Mouse (Mus musculus): ENCODE measurements around the gene Tspan10. TPM values are rescaled to one million over a fixed set of nuclear protein-coding genes. Genes with fewer than 3 reads are reported as not detected.

Tspan10 gene
- polyA plus RNA-seq, 1 experiment from 2014 or later, result not detected

GRCm38 (mm10) chr11:120426727-120427126 lies 15.7 kb upstream of the Tspan10 start:
- Histone ChIP-seq H3K27me3 (replicated peaks) (no peaks in the 10 kb centered on the region), H3K9me3 (no peaks in the 10 kb centered on the region), H3K9ac (no peak overlapping the region), H3K4me2 (no peak overlapping the region), H3K27ac (no peak overlapping the region), H3K4me1 (no peaks in the 10 kb centered on the region), H3K4me3 (no peak overlapping the region), H3K36me3 (replicated peaks) (peaks cover 32% of the 10 kb centered on the region)
- ATAC-seq (replicated peaks), result no peak
- WGBS, result 96% methylated on average over 3 of the region's 3 CpGs

DNA sequence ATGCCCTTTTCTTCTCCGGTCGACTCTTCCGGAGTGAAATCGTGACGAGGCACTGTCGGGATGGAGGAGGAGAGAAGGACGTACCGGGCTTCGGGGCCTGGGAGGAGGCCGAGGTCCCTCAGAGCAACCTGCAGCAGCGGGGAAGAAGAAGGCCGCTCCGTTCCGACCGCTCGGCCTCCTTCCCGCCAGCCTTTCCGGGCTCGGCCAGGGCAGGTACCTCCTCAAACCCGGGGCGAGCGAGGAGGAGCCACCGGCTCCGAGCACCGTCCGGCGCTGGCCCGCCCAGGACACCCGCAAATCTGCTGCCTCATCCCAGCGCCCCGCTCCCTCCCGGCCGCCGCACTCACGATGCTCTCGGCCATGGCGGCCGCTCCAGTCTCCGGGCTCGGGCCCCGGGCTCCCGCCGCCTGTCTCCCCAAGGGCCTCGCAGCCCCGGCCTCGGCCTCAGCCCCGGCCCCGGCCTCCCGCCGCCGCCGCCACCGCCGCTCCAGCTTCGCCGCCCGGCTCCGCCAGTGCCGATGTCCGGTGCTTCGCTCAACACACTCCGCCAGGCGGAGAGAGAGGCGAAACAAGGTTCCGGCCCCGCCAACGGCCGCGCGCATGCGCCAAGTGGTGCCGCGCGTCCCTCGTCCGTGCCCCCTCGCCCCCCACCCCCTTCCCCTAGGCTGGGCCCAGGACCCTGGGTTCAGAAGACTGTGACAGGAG lies 5.1 kb upstream of the Tspan10 start, which contains the start of gene Nploc4:
Nploc4 (minus strand) TSS at position 557 of the 705 bp plus-strand sequence.
- peaks cover 14% of the 10 kb centered on the region for H3K4me1 ChIP-seq
- peak within 1 kb of the TSS; percentile 98 for H3K9ac ChIP-seq
- peak within 1 kb of the TSS; percentile 85 for H3K27ac ChIP-seq
- peak within 1 kb of the TSS; percentile 97 for H3K4me3 ChIP-seq
- no peaks in the 10 kb centered on the region for H3K9me3 ChIP-seq
- WGBS, result under 1% methylated on average over 75 of the region's 77 CpGs
- no peaks in the 10 kb centered on the region for H3K27me3 ChIP-seq (replicated peaks)
- H3K4me2 ChIP-seq, result peak within 1 kb of the TSS; percentile 72
- H3K36me3 ChIP-seq (replicated peaks), result peaks cover 8% of the 10 kb centered on the region; the same call in 1 of the 2 replicates
- ATAC-seq (replicated peaks), result peak; percentile 78; the same call in 1 of the 2 replicates

DNA sequence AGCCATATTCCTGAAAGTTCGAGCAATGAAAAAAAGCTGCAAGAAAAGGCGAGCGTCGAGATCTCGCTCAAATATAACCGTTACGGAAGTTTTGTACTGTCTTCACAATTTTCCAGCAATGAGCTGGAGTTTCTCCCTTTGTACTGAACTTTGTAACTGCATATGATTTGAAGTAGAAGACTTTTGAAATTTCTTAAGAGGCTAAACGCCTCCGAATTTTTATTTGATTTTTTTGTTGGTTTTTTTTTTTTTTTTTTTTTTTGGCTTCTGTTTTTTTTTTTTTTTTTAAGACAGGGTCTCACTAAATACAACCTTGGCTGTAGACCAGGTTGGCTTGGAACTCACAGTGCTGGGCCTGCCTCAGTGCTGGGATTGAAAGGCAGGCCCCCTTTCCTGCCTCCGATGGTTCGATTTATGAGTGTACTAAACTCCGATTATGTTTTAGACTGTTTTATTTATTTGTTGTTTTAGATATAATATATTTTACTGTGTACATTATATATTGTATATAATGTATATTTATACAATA lies 4.5 kb upstream of the Tspan10 start:
- Histone ChIP-seq H3K4me3 (peak overlapping the region; percentile 97), H3K27me3 (replicated peaks) (no peaks in the 10 kb centered on the region), H3K36me3 (replicated peaks) (peaks cover 2% of the 10 kb centered on the region; the same call in 1 of the 2 replicates), H3K4me2 (peak overlapping the region; percentile 72), H3K27ac (no peak overlapping the region), H3K9ac (no peak overlapping the region; the same call in 1 of the 2 replicates), H3K4me1 (peaks cover 14% of the 10 kb centered on the region), H3K9me3 (no peaks in the 10 kb centered on the region)
- WGBS, result 27% methylated on average over 12 of the region's 12 CpGs
- no peak for ATAC-seq (replicated peaks)

DNA sequence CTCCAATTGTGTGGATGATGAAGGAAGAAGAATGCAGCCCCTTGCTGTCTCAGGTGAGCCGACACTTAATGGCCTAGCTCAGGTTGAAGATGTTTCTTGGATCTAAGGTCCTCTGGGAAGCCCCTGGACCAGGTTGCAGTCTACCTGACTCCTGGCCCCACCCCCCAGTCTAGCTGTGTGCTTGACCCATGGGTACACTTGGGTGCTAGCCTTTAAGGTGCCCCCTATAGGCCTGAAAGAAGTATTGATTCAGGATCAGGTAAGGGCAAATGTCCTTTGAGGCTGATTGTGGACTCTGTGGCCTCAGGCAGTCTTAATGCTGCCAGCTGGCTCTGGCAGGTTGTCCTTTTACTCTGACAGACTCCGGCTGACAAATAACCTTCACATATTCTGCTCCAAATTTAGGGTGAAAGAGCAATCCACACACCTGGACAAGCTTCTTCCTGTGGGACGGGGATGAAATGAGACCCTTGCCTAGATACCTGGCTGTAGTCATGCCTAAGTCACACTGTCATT lies 379 bp downstream of the Tspan10 start:
- H3K4me1 ChIP-seq, result no peaks in the 10 kb centered on the region
- H3K27me3 ChIP-seq (replicated peaks), result no peaks in the 10 kb centered on the region
- H3K4me3 ChIP-seq, result no peak overlapping the region
- H3K27ac ChIP-seq, result no peak overlapping the region
- H3K36me3 ChIP-seq (replicated peaks), result no peaks in the 10 kb centered on the region
- no peak overlapping the region for H3K9ac ChIP-seq
- no peak for ATAC-seq (replicated peaks)
- H3K9me3 ChIP-seq, result no peaks in the 10 kb centered on the region
- no peak overlapping the region for H3K4me2 ChIP-seq
- 87% methylated on average over 3 of the region's 3 CpGs for WGBS

DNA sequence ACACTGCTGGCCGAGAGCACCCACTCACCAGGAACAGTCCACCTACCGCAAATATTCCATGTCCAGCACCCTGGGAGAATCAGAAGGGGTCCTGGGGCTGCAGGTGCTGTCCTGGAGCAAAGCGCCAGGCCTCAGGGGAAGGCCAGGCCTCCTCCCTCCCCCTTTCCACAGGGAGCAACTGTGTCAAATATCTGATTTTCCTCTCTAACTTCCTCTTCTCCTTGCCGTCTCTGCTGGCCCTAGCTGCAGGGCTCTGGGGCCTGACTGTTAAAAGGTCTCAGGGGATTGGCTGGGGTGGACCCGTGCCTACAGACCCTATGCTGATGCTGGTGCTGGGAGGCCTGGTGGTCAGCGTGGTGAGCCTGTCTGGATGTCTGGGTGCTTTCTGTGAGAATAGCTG lies 1.7 kb downstream of the Tspan10 start:
- no peaks in the 10 kb centered on the region for H3K27me3 ChIP-seq (replicated peaks)
- H3K4me1 ChIP-seq, result no peaks in the 10 kb centered on the region
- no peak overlapping the region for H3K4me2 ChIP-seq
- no peak overlapping the region for H3K27ac ChIP-seq
- H3K4me3 ChIP-seq, result no peak overlapping the region
- no peaks in the 10 kb centered on the region for H3K36me3 ChIP-seq (replicated peaks)
- H3K9me3 ChIP-seq, result no peaks in the 10 kb centered on the region
- no peak overlapping the region for H3K9ac ChIP-seq
- 70% methylated on average over 6 of the region's 6 CpGs for WGBS
- ATAC-seq (replicated peaks), result no peak

DNA sequence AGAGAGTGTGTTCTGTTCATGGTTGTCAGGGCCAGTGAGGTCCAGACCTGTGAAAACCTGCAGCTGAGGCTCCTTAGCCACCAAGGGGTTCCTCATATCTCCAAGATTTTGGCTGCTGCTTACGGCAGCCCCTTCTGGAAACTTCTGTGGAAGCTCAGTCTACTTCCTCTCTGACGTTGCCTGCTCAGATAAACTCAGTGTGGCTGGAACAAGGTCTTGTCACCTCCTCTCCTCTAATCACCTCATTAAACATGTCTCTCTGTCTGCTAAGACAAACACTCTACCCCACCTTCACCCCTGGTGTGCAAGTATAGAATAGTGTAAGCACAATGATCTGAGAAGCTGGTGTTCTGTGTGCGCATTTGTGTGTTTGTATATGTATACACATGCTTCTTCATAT lies 3.0 kb downstream of the Tspan10 start:
- 84% methylated on average over 3 of the region's 3 CpGs for whole genome bisulfite sequencing
- Histone ChIP-seq H3K36me3 (replicated peaks) (no peaks in the 10 kb centered on the region), H3K9me3 (no peaks in the 10 kb centered on the region), H3K4me1 (no peaks in the 10 kb centered on the region), H3K9ac (no peak overlapping the region), H3K4me3 (no peak overlapping the region), H3K4me2 (no peak overlapping the region), H3K27me3 (replicated peaks) (no peaks in the 10 kb centered on the region), H3K27ac (no peak overlapping the region)
- ATAC-seq (replicated peaks), result no peak

DNA sequence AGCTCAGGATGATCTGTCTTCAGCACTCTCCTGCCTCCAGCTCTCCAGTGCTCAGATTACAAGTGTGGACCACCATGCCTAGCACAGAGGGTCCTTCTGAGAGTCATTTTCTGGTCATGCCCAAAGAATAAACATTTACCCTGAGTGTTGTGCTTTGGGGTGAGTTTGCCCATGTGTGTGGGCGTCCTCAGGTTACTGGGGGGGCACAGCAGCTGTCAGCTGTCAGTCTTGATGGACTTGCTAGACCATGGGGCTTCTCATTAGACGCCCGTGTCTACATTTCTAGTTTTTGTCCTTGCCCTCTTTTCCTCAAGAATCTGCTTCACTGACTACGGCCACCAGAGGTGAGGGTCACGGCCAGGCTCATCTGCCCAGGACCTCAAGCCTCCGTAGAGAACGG lies 4.7 kb downstream of the Tspan10 start:
- Histone ChIP-seq H3K27me3 (replicated peaks) (no peaks in the 10 kb centered on the region), H3K9me3 (no peaks in the 10 kb centered on the region), H3K4me3 (no peak overlapping the region), H3K4me2 (no peak overlapping the region), H3K27ac (no peak overlapping the region), H3K9ac (no peak overlapping the region), H3K4me1 (no peaks in the 10 kb centered on the region), H3K36me3 (replicated peaks) (no peaks in the 10 kb centered on the region)
- 84% methylated on average over 7 of the region's 7 CpGs for WGBS
- ATAC-seq (replicated peaks), result no peak

DNA sequence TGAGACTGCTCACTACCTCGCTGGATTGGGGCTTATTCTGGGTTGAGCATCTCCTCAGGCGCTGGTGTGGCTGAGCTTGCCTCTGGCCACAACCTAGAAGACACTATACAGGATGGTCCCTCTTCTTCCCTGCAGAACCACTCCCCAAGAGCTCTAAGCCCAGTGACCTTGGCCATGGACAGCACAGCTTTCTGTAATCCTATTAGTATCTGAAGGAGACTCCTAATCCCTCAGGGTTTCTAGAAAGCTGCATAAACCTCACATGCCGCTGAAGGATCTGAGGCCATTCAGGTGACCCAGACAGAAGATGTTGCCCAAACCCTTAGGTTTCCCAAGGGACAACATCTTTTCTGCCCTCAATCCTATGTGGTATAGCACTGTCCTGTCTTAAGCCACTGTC lies 9.8 kb downstream of the Tspan10 start:
- ATAC-seq (replicated peaks), result no peak
- H3K9ac ChIP-seq, result no peak overlapping the region
- H3K9me3 ChIP-seq, result no peaks in the 10 kb centered on the region
- H3K27me3 ChIP-seq (replicated peaks), result no peaks in the 10 kb centered on the region
- WGBS, result 53% methylated on average over 3 of the region's 3 CpGs
- H3K4me2 ChIP-seq, result no peak overlapping the region
- peaks cover 6% of the 10 kb centered on the region for H3K4me1 ChIP-seq
- no peak overlapping the region for H3K4me3 ChIP-seq
- no peaks in the 10 kb centered on the region for H3K36me3 ChIP-seq (replicated peaks)
- no peak overlapping the region for H3K27ac ChIP-seq

- H3K9ac ChIP-seq, result no peak within 1 kb of the TSS
- no peak within 1 kb of the TSS for H3K4me3 ChIP-seq
- peaks cover 9% of the 10 kb centered on the region for H3K4me1 ChIP-seq
- H3K27me3 ChIP-seq (replicated peaks), result no peaks in the 10 kb centered on the region
- 92% methylated on average over 4 of the region's 4 CpGs for WGBS
- H3K27ac ChIP-seq, result no peak within 1 kb of the TSS
- H3K4me2 ChIP-seq, result no peak within 1 kb of the TSS
- H3K9me3 ChIP-seq, result no peaks in the 10 kb centered on the region
- no peaks in the 10 kb centered on the region for H3K36me3 ChIP-seq (replicated peaks)
- ATAC-seq (replicated peaks), result no peak
Observed at GRCm38 (mm10) chr11:120453306-120453705, 10.9 kb downstream of the Tspan10 start, which contains the start of gene Pde6g. Gene Pde6g, minus strand, starts transcription at chr11:120453500.

DNA sequence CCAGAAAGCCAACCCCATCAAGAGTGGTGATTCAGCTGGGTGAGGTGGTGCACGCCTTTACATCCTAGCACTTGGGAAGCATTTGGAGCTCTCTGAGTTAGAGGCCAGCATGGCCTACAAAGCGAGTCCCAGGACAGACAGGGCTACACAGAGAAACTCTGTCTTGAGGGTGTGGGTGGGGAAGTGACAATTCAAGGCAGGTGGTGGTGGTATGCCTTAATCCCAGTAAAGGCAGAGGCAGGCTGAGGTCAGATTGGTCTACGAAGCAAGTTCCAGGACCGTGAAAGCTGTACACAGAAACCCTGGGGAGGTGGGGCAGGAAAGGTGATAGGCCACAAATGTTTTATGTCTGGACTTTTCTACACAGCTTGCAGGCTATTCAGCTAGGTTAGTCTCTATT lies 12.5 kb downstream of the Tspan10 start:
- no peak overlapping the region for H3K4me3 ChIP-seq
- H3K27me3 ChIP-seq (replicated peaks), result no peaks in the 10 kb centered on the region
- H3K27ac ChIP-seq, result no peak overlapping the region
- peaks cover 22% of the 10 kb centered on the region for H3K4me1 ChIP-seq
- WGBS, result 91% methylated on average over 4 of the region's 4 CpGs
- no peak for ATAC-seq (replicated peaks)
- H3K36me3 ChIP-seq (replicated peaks), result no peaks in the 10 kb centered on the region
- no peaks in the 10 kb centered on the region for H3K9me3 ChIP-seq
- H3K4me2 ChIP-seq, result no peak overlapping the region
- H3K9ac ChIP-seq, result no peak overlapping the region

- Histone ChIP-seq H3K4me2 (no peak overlapping the region), H3K4me3 (no peak overlapping the region), H3K9ac (no peak overlapping the region), H3K4me1 (peaks cover 22% of the 10 kb centered on the region), H3K9me3 (no peaks in the 10 kb centered on the region), H3K36me3 (replicated peaks) (no peaks in the 10 kb centered on the region), H3K27me3 (replicated peaks) (no peaks in the 10 kb centered on the region), H3K27ac (no peak overlapping the region)
- 97% methylated on average over 7 of the region's 7 CpGs for WGBS
- ATAC-seq (replicated peaks), result no peak
Observed at GRCm38 (mm10) chr11:120455413-120455812, 13.0 kb downstream of the Tspan10 start.

DNA sequence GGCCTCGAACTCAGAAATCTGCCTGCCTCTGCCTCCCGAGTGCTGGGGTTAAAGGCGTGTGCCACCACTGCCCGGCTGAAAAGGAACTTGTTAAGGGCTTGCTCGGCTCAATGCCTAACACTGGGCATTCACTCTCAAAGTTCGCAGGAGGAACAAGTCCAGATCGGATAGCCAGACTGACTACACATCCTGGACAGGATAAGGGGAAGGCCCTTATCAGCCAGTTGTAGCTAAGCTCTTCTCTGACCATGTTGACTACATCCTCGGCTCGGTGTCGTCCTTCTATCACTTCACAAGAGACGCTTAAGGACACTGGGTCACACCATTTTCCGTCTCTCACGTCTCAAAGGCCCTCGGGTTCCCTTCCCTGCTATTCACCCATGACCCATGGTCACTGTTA lies 14.9 kb downstream of the Tspan10 start:
- Histone ChIP-seq H3K4me1 (peaks cover 22% of the 10 kb centered on the region), H3K36me3 (replicated peaks) (peaks cover 17% of the 10 kb centered on the region; the same call in 1 of the 2 replicates), H3K27me3 (replicated peaks) (no peaks in the 10 kb centered on the region), H3K4me3 (peak overlapping the region; percentile 59), H3K9me3 (no peaks in the 10 kb centered on the region), H3K4me2 (peak overlapping the region; percentile 91), H3K27ac (peak overlapping the region; percentile 79), H3K9ac (peak overlapping the region; percentile 87)
- WGBS, result 31% methylated on average over 14 of the region's 14 CpGs
- ATAC-seq (replicated peaks), result peak; percentile 26; the same call in 1 of the 2 replicates
